Mouse (Mus musculus) testis, postnatal 10 days (tissue): ENCODE measurements around the gene Psmd11.

ENCODE experiments used
- DNase-seq: peaks from one replicate; pipeline ENCODE4 v3.0.0; 2021; ENCODE audit warnings: low spot score

Psmd11 gene

GRCm38 (mm10) chr11:80505581-80505980, 77.2 kb downstream of the Psmd11 start:
- DNase-seq = no peak

- DNase-seq = no peak
Measured at GRCm38 (mm10) chr11:80506483-80506882, 78.1 kb downstream of the Psmd11 start.

GRCm38 (mm10) chr11:80507791-80508190, 79.4 kb downstream of the Psmd11 start:
- DNase-seq = no peak

- DNase-seq = no peak
Measured at GRCm38 (mm10) chr11:80508361-80509175, 80.2 kb downstream of the Psmd11 start.

GRCm38 (mm10) chr11:80509176-80509506, 80.7 kb downstream of the Psmd11 start:
- DNase-seq = no peak

- no peak for DNase-seq
Measured at GRCm38 (mm10) chr11:80510124-80510523, 81.7 kb downstream of the Psmd11 start.

- DNase-seq = no peak
Measured at GRCm38 (mm10) chr11:80512313-80513056, 84.1 kb downstream of the Psmd11 start.

- DNase-seq = no peak
Measured at GRCm38 (mm10) chr11:80513796-80514195, 85.4 kb downstream of the Psmd11 start.

GRCm38 (mm10) chr11:80515346-80515745, 86.9 kb downstream of the Psmd11 start:
- DNase-seq = no peak

- DNase-seq = no peak
Measured at GRCm38 (mm10) chr11:80515895-80516294, 87.5 kb downstream of the Psmd11 start.

- no peak for DNase-seq
Measured at GRCm38 (mm10) chr11:80518421-80519367, 90.3 kb downstream of the Psmd11 start.

GRCm38 (mm10) chr11:80521148-80521547, 92.7 kb downstream of the Psmd11 start:
- DNase-seq = no peak
